ENCODE assay signal across 8 mouse cellular contexts in the genomic region with DNA sequence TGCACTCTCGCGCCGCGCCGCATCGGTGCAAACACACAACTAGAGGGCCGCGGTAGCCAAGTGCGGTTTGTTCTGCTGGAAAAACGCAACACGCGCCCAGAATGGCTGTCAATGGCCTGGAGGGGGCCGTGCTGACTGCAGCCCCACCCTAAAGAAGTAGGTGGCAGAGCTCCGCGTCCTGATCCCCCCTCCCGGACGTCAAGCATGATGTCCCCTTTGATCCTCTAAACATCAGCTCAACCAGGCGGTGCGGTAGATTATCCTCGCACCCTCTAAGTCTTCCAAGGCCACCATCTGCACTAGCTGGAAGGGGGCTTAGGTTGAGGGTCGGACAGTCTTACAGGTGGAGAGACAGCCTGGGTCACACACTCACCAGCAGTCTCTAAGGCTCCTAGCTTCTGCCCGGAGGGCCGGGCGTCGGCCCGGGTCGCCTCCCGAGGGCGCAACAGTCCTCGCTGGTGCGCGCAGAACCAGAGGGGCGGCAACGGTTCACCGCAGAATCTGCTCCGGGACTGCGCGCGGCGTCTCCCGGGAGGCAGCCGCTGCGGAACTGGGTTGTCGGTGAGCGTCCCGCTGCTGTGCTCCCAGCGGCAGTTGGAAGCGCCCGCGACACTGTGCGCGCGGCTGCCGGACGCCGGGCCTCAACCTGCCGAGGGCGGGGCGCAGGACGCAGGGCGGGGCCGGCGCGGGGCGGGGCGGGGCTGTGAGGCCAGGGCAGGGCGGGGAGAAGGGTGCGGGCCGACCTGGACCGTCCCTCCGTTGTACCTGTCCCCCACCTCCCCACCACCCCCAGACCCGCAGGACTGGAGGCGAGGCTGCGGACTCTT. TPM values are rescaled to one million over a fixed set of nuclear protein-coding genes. Genes with fewer than 3 reads are reported as not detected.
DNase-seq lines count a peak whose midpoint lies in the region; ATAC-seq and TF ChIP-seq lines count a peak whose summit lies in the region.

A gene (minus strand): TSS at position 648 of the 827 bp plus-strand sequence.

- H3K27ac ChIP-seq in forebrain, embryonic 15.5 days (replicated peaks), result peak within 1 kb of the TSS; percentile 91
- peak within 1 kb of the TSS; percentile 82 for H3K27ac ChIP-seq in layer of hippocampus, adult 2 months
- H3K27ac ChIP-seq in lung, embryonic 15.5 days, result peak within 1 kb of the TSS; percentile 81
- peak within 1 kb of the TSS; percentile 91 for H3K27ac ChIP-seq in olfactory bulb, adult 2 months (ENCODE audit: insufficient read depth, low read depth, low read length)

- H3K4me2 ChIP-seq in forebrain, embryonic 15.5 days (replicated peaks), result peak within 1 kb of the TSS; percentile 87
- H3K4me2 ChIP-seq in lung, embryonic 15.5 days, result peak within 1 kb of the TSS; percentile 89

- H3K4me1 ChIP-seq in forebrain, embryonic 15.5 days, result peaks cover 25% of the 10 kb centered on the region
- peaks cover 41% of the 10 kb centered on the region for H3K4me1 ChIP-seq in lung, embryonic 15.5 days
- H3K4me1 ChIP-seq in olfactory bulb, adult 2 months (ENCODE audit: control insufficient read depth, insufficient read depth, low read length), result peaks cover 16% of the 10 kb centered on the region

- H3K36me3 ChIP-seq in forebrain, embryonic 15.5 days, result no peaks in the 10 kb centered on the region; the same call in 1 of the 2 replicates
- H3K36me3 ChIP-seq in lung, embryonic 15.5 days, result no peaks in the 10 kb centered on the region

- H3K9me3 ChIP-seq in forebrain, embryonic 15.5 days, result no peaks in the 10 kb centered on the region
- H3K9me3 ChIP-seq in lung, embryonic 15.5 days, result no peaks in the 10 kb centered on the region

- intact Hi-C loops in heart, postnatal 14 days (cut with DNase I), result loop anchor here (5.0 kb wide), 4 partner anchors 98 to 213 kb away; no protein-coding TSS in a partner anchor

- H3K4me3 ChIP-seq in forebrain, embryonic 15.5 days, result peak within 1 kb of the TSS; percentile 84
- H3K4me3 ChIP-seq in layer of hippocampus, adult 2 months, result peak within 1 kb of the TSS; percentile 82
- peak within 1 kb of the TSS; percentile 60 for H3K4me3 ChIP-seq in lung, embryonic 15.5 days
- H3K4me3 ChIP-seq in olfactory bulb, adult 2 months (ENCODE audit: insufficient read depth, low read depth, low read length), result peak within 1 kb of the TSS; percentile 87

- H3K9ac ChIP-seq in forebrain, embryonic 15.5 days (replicated peaks), result peak within 1 kb of the TSS; percentile 86
- H3K9ac ChIP-seq in lung, embryonic 15.5 days, result peak within 1 kb of the TSS; percentile 49

- 0 out of 2 replicates have a peak, but pooled peaks cover 3% of the 10 kb centered on the region for H3K27me3 ChIP-seq in forebrain, embryonic 15.5 days
- 0 out of 2 replicates have a peak, but pooled peaks cover 4% of the 10 kb centered on the region for H3K27me3 ChIP-seq in lung, embryonic 15.5 days

- under 1% methylated on average over 62 of the region's 74 CpGs for WGBS in forebrain, embryonic 15.5 days
- under 1% methylated on average over 58 of the region's 74 CpGs for WGBS in lung, embryonic 15.5 days
- under 1% methylated on average over 74 of the region's 74 CpGs for whole genome bisulfite sequencing in olfactory bulb, adult 2 months

- TF ChIP-seq CTCF in layer of hippocampus, adult 2 months (conservative IDR thresholded peaks at IDR 0.05), result no peak; the same call in 1 of the 2 replicates
- TF ChIP-seq CTCF in olfactory bulb, adult 2 months (IDR thresholded peaks at IDR 0.05; ENCODE audit: insufficient read depth, low read depth, low read length), result no peak

- DNase-seq in ES-CJ7 (ENCODE audit: low read depth, low spot score), result peak; percentile 61
- peak; percentile 81 for DNase-seq in cerebellum, adult 11-12 months
- peak; percentile 86 to 90 for DNase-seq in heart, postnatal 14 days
- DNase-seq in layer of hippocampus, adult 2 months (ENCODE audit: low spot score in 2 of 2), result peak; percentile 19 to 57
- peak; percentile 61 for DNase-seq in testis, postnatal 14 days (ENCODE audit: low spot score)

- peak; percentile 9; the same call in 1 of the 2 replicates for TF ChIP-seq POLR2A in olfactory bulb, adult 2 months (IDR thresholded peaks at IDR 0.05; ENCODE audit: insufficient read depth, low read depth, low read length)

- ATAC-seq in forebrain, embryonic 15.5 days (replicated peaks), result peak; percentile 81
- peak; percentile 89 for ATAC-seq in lung, embryonic 15.5 days (ENCODE audit: borderline replicate concordance, extremely low read depth, low FRiP score, low TSS enrichment)

RNA-seq across cellular contexts. Expression of the gene that starts here (rescaled TPM):
- 39.4 and 48.5 TPM in 2 replicates for polyA plus RNA-seq in forebrain, embryonic 15.5 days (2015; fragmentation: Nextera tagmentation; extraction: Ambion mirVana)
- total RNA-seq in heart, postnatal 14 days (2021), result 10 to 100 TPM; 28.3 to 36.2 TPM
- total RNA-seq in layer of hippocampus, adult 2 months (2021), result 1 to 10 TPM; 5.5 to 6.1 TPM
- polyA plus RNA-seq in lung, embryonic 15.5 days (2015; fragmentation: Nextera tagmentation; extraction: Ambion mirVana), result 73.0 and 81.0 TPM in 2 replicates
- polyA plus RNA-seq in olfactory bulb, adult 2 months (2012; ENCODE audit: insufficient read depth, insufficient read length, low replicate concordance, missing spikeins), result not detected in 2 replicates

Comparison
In these comparisons a context has a peak if more than half of its experiments do, and no peak if none do; other contexts are left out.
1. Peak in every context shown above with its lines: DNase-seq, ATAC-seq, H3K4me3 ChIP-seq and H3K27ac ChIP-seq.
2. RNA of the gene that starts here (total RNA-seq): 28.3 to 36.2 TPM in heart, postnatal 14 days; 5.5 to 6.1 TPM in layer of hippocampus, adult 2 months; every median in the first group is over 4 times any median in the second.
3. DNase-seq: peak in every context shown above with its lines; median percentile 88 in heart, postnatal 14 days; 81 in cerebellum, adult 11-12 months; 61 in ES-CJ7; 61 in testis, postnatal 14 days; 38 in layer of hippocampus, adult 2 months.